Mouse (Mus musculus) embryo, embryonic 10 days (tissue): ENCODE data around the gene Furin.
A peak's percentile ranks its signal among the peaks of the same experiment; 100 is the strongest.

Experiments
- DNase-seq: peaks from one replicate; pipeline ENCODE4 v3.0.0-alpha.2; 2015; ENCODE audit warnings: low spot score

Gene Furin

GRCm38 (mm10) chr7:80427730-80428129 is 22.5 kb upstream of the Furin start:
- DNase-seq: no peak

- DNase-seq: no peak
Observed at GRCm38 (mm10) chr7:80426363-80426762, 21.1 kb upstream of the Furin start.

GRCm38 (mm10) chr7:80424722-80425121 is 19.5 kb upstream of the Furin start:
- no peak for DNase-seq

- no peak for DNase-seq
Observed at GRCm38 (mm10) chr7:80422759-80423480, 17.7 kb upstream of the Furin start.

DNA sequence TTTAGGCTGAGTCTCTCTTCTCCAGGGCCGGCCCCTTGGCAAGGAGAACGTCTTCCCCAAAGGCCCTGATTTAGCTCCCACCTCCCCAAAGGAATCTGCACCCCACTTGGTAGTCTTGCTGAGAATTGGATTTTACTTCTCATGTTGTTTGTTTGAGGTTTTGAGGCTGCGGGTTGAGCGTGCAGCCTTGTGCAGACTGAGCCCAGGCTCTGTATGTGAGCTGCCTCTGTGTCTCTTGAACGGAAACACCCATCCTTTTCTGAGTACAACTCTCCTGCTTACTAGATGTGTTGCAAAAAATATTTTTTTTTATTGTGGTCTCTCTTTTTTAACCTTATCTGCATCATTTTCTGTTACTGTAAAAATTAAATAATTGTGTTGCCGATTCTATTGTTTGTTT is 16.3 kb upstream of the Furin start:
- no peak for DNase-seq

DNA sequence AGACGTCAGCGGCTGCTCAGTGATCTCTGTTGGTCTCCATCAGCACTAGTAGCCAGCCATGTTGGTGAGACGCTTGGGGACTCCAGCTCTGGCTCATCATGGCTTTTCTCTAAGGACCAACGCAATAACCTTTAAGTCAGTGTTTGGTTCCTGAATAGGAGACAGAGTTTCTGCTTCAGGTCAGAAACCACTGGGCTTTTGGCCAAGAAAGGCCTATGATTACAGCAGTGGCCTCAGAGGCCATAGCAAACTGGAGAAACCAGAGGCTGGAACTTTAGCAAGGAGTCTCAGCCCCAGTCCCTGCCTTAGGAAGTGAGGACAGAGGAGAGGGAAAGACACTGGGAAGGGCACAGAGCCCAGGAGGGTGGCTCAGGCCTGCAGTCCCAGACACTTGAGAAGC is 15.3 kb upstream of the Furin start:
- DNase-seq: no peak

GRCm38 (mm10) chr7:80419278-80419677 is 14.0 kb upstream of the Furin start:
- no peak for DNase-seq

DNA sequence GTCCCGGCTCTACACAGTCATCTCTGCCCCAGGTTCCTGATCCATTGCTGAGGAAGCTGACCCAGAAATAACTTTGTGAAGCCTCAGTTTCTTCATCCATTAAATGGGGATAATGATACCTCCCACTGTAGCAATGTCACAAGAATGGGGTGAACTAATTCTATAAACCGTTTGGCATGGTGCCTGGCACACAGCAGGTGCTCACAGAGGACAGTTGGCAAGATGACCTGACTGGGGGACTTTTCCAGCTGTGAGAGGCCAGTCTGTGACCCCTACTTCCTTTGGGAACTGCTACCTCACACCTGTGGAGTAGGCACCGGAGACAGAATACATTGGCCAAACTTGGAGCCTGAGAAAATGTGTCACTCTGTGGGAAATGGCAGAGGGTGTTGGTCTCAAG is 12.8 kb upstream of the Furin start:
- DNase-seq: no peak

DNA sequence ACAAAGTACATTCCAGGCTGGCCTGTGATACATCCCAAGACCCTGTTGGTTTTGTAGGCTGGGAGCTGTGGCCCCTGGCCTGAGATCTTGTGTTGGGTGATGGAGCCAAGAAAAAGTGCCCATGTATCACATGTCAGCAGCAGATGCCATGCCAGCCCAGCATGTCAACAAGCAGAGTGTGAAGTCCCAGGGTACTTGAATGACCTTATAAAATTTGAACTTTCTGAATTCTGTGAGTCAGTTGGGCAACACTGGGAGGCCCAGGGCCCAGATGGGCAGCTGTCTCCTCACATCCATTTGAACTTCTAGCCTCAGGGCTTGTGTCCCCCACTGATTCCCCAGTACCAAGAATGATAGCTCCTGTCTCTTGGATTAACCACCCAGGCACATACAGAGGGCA is 12.4 kb upstream of the Furin start:
- no peak for DNase-seq

DNA sequence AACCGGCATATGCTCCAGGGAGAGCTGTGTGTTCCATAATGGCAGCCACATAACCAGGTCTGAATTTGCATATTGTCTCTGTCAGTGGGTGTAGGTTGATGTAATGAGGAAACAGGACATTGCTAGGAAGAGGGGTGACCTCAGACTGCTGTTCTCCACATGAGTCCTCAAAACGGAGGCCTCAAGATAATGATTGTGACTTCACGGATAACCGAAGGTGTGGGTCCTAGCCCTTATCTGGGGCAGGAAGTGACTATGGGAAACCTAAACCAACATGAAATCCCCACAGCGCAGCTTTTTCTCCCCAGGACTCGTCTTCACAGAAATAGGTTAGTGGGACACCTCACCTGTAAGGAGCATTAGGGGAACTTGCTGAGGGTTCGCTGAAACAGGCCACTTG is 11.7 kb upstream of the Furin start:
- DNase-seq: no peak

DNA sequence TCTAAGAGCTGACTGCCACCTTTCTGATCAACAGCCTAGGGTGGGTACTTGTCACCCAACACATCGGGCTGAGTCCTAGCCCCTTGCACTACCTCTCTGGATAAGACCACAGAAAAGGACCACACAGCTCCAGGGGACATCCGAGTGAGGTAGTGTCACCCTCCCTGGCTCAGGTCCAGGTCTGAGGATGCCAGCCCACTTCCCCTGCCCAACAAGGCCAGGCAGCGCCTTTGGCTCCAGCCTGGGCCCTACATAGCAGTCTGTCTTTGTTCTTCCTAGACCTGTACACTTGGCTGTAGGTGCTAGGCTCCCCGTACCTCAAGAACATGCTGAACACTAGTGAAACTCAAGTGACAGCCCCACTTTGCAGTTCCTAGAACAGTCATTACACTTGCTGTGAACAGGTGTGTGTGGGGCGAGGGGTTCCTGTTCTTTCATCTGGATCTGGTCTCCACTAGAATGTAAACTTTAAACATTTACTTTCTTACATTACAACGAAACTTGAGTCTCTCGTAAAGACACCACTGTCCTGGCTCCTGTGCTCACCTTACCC is 9.1 kb upstream of the Furin start:
- DNase-seq: no peak

DNA sequence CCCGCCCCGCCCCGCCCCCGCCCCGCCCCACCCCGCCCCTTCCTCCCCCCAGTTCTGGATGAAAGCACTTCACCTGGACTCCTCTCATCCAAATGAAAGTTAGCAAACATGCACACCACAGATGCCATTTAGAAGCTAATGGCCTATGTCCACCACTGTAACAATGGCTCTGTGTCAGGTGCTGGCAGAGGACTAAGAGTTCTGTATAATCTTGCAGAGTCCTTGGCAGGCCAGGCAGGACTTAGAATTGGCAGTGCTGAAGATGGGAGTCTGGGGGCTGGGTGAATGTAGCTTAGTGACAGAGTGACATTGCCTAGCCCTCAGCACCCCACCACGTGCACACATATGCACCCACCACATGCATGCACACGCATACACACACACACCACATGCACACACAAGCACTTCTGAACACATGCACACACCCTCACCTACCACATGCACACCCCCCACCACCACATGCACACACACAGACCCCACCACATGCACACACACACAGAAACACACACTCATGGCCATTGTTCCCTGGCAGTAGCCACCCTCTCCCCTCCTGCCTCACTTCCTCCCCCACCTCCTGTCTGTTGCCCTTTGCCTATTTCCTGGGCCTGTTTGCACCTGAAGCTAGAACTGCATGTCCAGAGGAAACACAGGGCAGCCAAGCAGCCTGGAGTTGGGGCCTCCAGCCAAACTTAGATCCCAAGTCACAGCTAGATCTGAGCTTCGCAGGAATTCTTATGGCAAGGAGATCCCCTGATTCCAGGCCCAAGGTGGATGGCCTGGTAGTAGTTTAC is 8.5 kb upstream of the Furin start:
- no peak for DNase-seq

- DNase-seq: no peak
Observed at GRCm38 (mm10) chr7:80412781-80413180, 7.5 kb upstream of the Furin start.

GRCm38 (mm10) chr7:80412279-80412678 is 7.0 kb upstream of the Furin start:
- DNase-seq: no peak

GRCm38 (mm10) chr7:80410380-80410779 is 5.1 kb upstream of the Furin start:
- DNase-seq: no peak

- DNase-seq: no peak
Observed at GRCm38 (mm10) chr7:80407712-80408111, 2.5 kb upstream of the Furin start.

DNA sequence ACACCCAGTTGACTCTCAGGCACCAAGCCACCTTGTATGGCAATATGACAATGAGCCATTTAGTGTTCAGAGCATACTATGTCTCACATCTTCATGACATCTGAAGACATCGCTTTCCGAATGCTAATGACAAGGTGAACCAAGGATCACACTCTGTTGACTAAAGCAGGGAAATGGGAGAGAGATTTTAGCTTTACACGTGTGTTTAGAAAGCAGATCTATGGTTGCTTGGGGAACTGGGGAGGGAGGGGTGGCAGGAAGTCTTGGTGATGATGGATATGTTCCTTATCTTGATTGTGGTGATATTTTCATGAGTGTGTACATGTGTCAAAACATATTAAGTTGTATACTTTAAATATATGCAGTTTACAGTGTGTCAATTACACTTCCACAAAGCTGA is 950 bp upstream of the Furin start:
- no peak for DNase-seq

GRCm38 (mm10) chr7:80404101-80404894 is 938 bp downstream of the Furin start:
- DNase-seq: no peak

- no peak for DNase-seq
Observed at GRCm38 (mm10) chr7:80403551-80403950, 1.7 kb downstream of the Furin start.

DNA sequence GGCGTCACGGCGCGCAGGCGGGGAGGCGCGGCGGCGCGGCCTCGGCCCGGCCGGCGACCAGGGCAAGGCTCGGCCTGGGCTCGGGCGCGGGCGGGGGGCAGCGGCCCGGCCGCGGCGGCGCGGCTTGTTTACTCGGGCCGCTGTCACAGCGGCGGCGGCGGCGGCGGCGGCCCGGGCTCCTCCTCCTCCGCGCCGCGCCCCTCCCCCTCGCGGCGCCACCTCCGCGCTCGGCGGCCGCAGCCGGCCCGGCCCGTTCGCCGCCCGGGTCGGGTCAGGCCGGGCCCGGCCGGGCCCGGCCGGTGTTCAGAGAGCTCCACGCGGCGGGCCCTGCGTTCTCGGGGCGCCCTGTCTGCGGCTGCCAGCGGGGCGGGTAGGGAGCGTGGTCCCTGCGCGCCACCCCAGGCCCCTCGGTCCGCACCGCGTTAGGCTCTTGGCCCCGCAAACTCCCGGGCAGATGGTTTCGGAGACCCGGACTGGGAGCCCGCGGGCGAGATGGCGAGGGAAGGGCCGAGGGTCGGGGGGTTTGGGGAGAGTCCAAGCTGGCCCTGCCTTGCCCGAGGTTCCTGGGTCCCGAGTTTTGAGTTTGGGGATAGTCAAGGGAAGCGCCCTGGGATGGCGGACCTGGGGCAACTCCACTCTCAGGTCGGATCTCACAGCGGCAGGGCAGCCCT is 2.5 kb downstream of the Furin start:
- peak; percentile 65 for DNase-seq

- DNase-seq: peak; percentile 46
Observed at GRCm38 (mm10) chr7:80401860-80402641, 3.2 kb downstream of the Furin start.
